Mouse (Mus musculus): Measurements from ENCODE around the gene Gm26620. TPM values are rescaled to one million over a fixed set of nuclear protein-coding genes. Genes with fewer than 3 reads are reported as not detected.

The Gm26620 gene
- polyA plus RNA-seq, 1 experiment from 2014 or later = 0.50 TPM

DNA sequence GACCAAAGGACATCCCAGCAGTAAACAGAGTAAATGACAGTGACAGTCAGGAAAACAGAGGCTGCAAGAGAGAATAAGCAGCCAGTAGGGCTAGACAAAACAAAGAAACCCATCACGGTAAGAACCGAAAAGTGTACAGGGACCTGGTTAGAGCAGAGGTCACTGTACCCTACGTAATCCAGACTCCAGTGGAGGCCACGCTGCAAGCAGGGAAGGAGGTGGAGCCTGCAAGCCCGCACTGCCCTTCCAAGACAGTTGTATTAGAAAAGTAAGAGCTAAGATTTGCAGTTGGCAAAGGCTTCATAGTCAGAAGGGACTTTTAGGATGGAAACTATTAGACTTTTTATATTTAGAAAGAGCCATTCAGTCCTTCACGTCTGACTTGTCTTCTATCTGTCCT, 42.1 kb downstream of the Gm26620 start:
- no peak overlapping the region for H3K4me2 ChIP-seq
- H3K9me3 ChIP-seq = no peaks in the 10 kb centered on the region
- ATAC-seq (ENCODE audit: low read depth) = no peak
- H3K36me3 ChIP-seq = no peaks in the 10 kb centered on the region
- H3K27ac ChIP-seq (replicated peaks) = no peak overlapping the region
- H3K27me3 ChIP-seq = no peaks in the 10 kb centered on the region
- no peak overlapping the region for H3K9ac ChIP-seq
- no peak overlapping the region for H3K4me3 ChIP-seq
- no peaks in the 10 kb centered on the region for H3K4me1 ChIP-seq (replicated peaks)
- WGBS = 64% methylated on average over 6 of the region's 6 CpGs

DNA sequence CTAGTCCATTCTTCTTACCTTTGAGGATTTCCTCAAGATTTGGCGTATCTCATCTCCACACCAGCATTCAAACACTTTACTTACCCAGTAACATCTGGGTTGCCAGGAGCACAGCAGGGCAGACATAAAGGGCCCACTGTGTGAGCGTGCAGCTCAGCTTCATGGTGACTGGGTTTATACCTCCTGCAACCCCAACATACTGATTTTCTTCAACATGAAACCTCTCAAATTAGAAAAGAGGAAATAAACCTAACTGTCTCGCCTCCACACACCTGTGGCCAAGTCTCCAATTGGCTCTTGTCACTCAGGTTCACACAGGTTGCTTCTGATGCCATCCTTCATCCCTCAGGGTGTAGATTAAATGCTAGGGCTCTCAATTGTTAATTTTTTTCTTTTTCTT, 42.5 kb downstream of the Gm26620 start, which contains the start of gene Fcrla:
Gene Fcrla, minus strand, starts transcription at position 206 of the 400 bp plus-strand sequence.
- Histone ChIP-seq H3K36me3 (no peaks in the 10 kb centered on the region), H3K27me3 (no peaks in the 10 kb centered on the region), H3K4me1 (replicated peaks) (no peaks in the 10 kb centered on the region), H3K9ac (no peak within 1 kb of the TSS), H3K4me3 (no peak within 1 kb of the TSS), H3K27ac (replicated peaks) (no peak within 1 kb of the TSS), H3K4me2 (no peak within 1 kb of the TSS), H3K9me3 (no peaks in the 10 kb centered on the region)
- no peak for ATAC-seq (ENCODE audit: low read depth)
- WGBS = 83% methylated on average over 3 of the region's 3 CpGs

DNA sequence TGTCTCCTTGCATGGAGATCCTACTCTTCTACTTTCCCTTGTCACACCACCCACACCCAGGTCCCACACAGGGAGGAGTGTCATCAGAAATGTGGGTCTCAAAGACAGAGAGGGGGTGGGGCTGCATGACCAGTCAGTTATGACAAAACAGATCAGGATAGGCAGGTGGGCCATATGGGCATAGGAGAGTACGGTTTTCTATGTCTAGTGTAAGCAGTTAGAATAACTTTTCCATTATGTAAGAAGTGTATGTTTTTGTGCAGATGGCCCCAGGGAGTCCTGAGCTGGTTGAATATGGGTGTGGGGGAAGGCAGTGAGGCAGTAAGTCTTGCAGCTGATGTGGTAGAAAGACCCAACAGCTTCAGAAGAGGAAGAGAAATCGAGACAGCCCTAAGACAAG, 43.6 kb downstream of the Gm26620 start:
- no peaks in the 10 kb centered on the region for H3K36me3 ChIP-seq
- no peaks in the 10 kb centered on the region for H3K4me1 ChIP-seq (replicated peaks)
- 76% methylated on average over 2 of the region's 2 CpGs for WGBS
- no peak overlapping the region for H3K27ac ChIP-seq (replicated peaks)
- H3K4me3 ChIP-seq = no peak overlapping the region
- no peak overlapping the region for H3K9ac ChIP-seq
- no peaks in the 10 kb centered on the region for H3K9me3 ChIP-seq
- no peaks in the 10 kb centered on the region for H3K27me3 ChIP-seq
- ATAC-seq (ENCODE audit: low read depth) = no peak
- H3K4me2 ChIP-seq = no peak overlapping the region

DNA sequence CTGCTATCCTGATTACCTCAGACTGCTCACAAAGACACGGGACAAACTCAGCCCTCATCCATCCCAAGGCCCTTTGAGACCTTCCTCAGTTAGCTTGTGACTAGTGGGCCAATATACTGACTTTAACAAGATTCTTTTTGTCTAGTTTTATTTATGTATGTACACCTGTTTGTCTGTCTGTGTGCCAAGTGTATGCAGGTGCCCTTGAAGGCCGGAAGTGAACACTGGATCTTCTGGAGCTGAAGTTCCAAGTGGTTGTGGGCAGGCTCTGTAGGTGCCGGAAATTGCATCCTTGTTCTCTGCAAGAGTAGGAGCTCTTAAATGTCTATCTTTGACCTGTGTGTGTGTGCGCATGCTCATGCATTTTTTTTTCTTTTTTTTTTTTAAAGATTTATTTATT, 44.4 kb downstream of the Gm26620 start:
- Histone ChIP-seq H3K27me3 (no peaks in the 10 kb centered on the region), H3K4me1 (replicated peaks) (no peaks in the 10 kb centered on the region), H3K4me2 (no peak overlapping the region), H3K27ac (replicated peaks) (no peak overlapping the region), H3K9ac (no peak overlapping the region), H3K4me3 (no peak overlapping the region), H3K36me3 (no peaks in the 10 kb centered on the region), H3K9me3 (no peaks in the 10 kb centered on the region)
- 92% methylated on average over 4 of the region's 4 CpGs for WGBS
- no peak for ATAC-seq (ENCODE audit: low read depth)

DNA sequence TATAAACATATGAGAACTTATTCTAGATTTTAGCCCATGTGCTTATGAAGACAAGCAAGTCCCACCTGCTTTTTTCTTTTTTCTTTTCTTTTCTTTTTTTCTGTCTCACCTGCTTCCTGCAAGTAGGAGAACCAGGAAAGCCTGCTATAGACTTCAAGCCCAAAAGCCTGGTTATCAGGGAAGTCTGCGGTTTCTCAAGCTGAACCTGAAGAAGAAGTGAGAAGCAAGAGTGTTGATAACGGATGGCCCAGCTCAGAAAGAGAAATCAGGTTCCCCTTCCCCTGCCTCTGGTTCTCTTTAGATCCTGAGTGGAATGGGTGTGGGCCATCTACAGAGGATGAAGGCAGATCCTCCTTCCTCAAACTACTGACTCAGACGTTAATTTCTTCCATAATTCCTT, 47.2 kb downstream of the Gm26620 start:
- H3K27me3 ChIP-seq = no peaks in the 10 kb centered on the region
- no peak overlapping the region for H3K4me3 ChIP-seq
- no peak overlapping the region for H3K9ac ChIP-seq
- no peak overlapping the region for H3K27ac ChIP-seq (replicated peaks)
- no peaks in the 10 kb centered on the region for H3K36me3 ChIP-seq
- ATAC-seq (ENCODE audit: low read depth) = no peak
- no peaks in the 10 kb centered on the region for H3K9me3 ChIP-seq
- WGBS = 80% methylated on average over 3 of the region's 3 CpGs
- no peaks in the 10 kb centered on the region for H3K4me1 ChIP-seq (replicated peaks)
- no peak overlapping the region for H3K4me2 ChIP-seq

DNA sequence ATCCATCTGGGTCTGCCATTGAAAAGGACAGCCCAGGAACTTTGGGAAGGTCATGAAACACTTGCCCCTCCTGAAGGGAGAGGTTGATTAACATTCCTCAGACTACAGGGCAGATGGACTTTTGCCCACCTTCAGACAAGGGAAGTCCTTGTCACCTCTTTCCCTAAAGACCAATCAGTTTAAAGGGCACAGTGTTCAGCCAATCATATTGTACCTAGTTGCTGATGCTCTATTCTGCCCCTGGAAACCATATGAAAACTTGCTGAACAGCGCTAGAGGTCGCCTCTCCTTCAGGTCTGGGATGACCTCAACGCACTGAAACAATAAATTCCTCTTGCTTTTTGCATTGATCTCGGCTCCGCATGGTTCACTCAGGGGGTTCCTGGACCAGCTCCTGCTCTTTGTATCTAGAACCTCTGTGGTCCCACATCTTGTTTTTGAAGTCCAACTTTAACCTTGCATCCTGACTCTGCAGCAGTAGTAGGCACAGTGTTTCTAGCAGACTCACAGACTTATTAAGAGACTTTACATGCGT, 48.6 kb downstream of the Gm26620 start:
- Histone ChIP-seq H3K27me3 (no peaks in the 10 kb centered on the region), H3K4me3 (no peak overlapping the region), H3K4me2 (no peak overlapping the region), H3K9ac (no peak overlapping the region), H3K36me3 (no peaks in the 10 kb centered on the region), H3K27ac (replicated peaks) (no peak overlapping the region), H3K9me3 (no peaks in the 10 kb centered on the region), H3K4me1 (replicated peaks) (no peaks in the 10 kb centered on the region)
- WGBS = 75% methylated on average over 6 of the region's 6 CpGs
- no peak for ATAC-seq (ENCODE audit: low read depth)

DNA sequence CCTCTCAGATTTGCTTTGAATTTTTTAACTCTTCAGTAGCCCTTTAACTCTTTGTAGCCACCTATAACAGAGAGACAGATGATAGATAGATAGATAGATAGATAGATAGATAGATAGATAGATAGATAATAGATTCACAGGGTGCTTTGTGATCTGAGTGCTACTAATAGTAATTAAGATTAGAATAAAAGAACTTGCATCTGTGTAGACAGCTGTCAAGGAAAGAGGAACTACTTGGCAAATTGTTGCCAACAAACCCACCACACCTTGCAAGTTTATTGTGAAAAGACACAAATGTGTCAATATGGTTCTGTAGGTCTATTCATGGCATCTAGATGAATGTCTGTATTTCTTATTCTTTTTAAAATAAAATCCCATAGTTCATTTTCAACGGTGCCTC, 49.1 kb downstream of the Gm26620 start:
- H3K36me3 ChIP-seq = no peaks in the 10 kb centered on the region
- no peak for ATAC-seq (ENCODE audit: low read depth)
- no peaks in the 10 kb centered on the region for H3K9me3 ChIP-seq
- no peak overlapping the region for H3K9ac ChIP-seq
- H3K4me2 ChIP-seq = no peak overlapping the region
- no peak overlapping the region for H3K4me3 ChIP-seq
- 81% methylated on average over 1 of the region's 1 CpGs for WGBS
- H3K27ac ChIP-seq (replicated peaks) = no peak overlapping the region
- H3K27me3 ChIP-seq = no peaks in the 10 kb centered on the region
- no peaks in the 10 kb centered on the region for H3K4me1 ChIP-seq (replicated peaks)

DNA sequence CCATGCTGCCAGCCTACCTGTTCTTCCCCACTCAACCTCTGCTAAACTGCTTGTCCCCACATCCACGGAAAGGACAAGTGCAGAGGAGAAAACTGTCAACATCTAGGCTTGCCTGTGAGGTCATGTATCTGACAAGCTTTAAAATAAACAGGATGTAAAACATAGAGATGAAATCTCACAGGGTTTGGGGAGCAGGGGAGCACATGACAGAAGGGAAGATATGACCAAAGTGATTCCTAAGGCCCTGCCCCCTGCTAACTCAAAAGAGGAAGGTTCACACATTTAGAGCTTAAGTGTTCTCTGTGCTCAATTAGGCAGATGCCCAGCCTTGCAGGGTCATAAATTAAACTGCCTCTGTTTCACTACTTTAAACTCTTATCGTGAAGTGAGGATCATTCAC, 49.5 kb downstream of the Gm26620 start:
- no peaks in the 10 kb centered on the region for H3K9me3 ChIP-seq
- no peaks in the 10 kb centered on the region for H3K27me3 ChIP-seq
- 52% methylated on average over 2 of the region's 2 CpGs for WGBS
- no peak overlapping the region for H3K4me3 ChIP-seq
- no peak overlapping the region for H3K9ac ChIP-seq
- no peaks in the 10 kb centered on the region for H3K36me3 ChIP-seq
- ATAC-seq (ENCODE audit: low read depth) = no peak
- no peak overlapping the region for H3K27ac ChIP-seq (replicated peaks)
- H3K4me1 ChIP-seq (replicated peaks) = no peaks in the 10 kb centered on the region
- no peak overlapping the region for H3K4me2 ChIP-seq

Other genes starting within 250 kb of the Gm26620 start
- gene Olfml2b, start 240.5 kb upstream of the Gm26620 start, polyA plus RNA-seq (2015; fragmentation: Nextera tagmentation; extraction: Ambion mirVana) = 13.0 and 14.4 TPM in 2 replicates
- 7.3 and 8.1 TPM in 2 replicates for gene Atf6, start 17.3 kb upstream of the Gm26620 start, polyA plus RNA-seq (2015; fragmentation: Nextera tagmentation; extraction: Ambion mirVana)
- gene Dusp12, start 475 bp downstream of the Gm26620 start, polyA plus RNA-seq (2015; fragmentation: Nextera tagmentation; extraction: Ambion mirVana) = 39.5 and 45.3 TPM in 2 replicates
- gene Fcrlb, start 27.9 kb downstream of the Gm26620 start, polyA plus RNA-seq (2015; fragmentation: Nextera tagmentation; extraction: Ambion mirVana) = 0.39 and 0.50 TPM in 2 replicates
- gene Fcrla, start 42.5 kb downstream of the Gm26620 start, polyA plus RNA-seq (2015; fragmentation: Nextera tagmentation; extraction: Ambion mirVana) = not detected in 2 replicates
- gene Fcgr2b, start 91.5 kb downstream of the Gm26620 start, polyA plus RNA-seq (2015; fragmentation: Nextera tagmentation; extraction: Ambion mirVana) = 0.59 and 0.83 TPM in 2 replicates
- not detected in 2 replicates for gene Fcgr4, start 133.9 kb downstream of the Gm26620 start, polyA plus RNA-seq (2015; fragmentation: Nextera tagmentation; extraction: Ambion mirVana)
- gene Fcgr3, start 179.9 kb downstream of the Gm26620 start, polyA plus RNA-seq (2015; fragmentation: Nextera tagmentation; extraction: Ambion mirVana) = 9.0 and 10.9 TPM in 2 replicates
- 2.8 and 2.9 TPM in 2 replicates for gene Cfap126, start 228.9 kb downstream of the Gm26620 start, polyA plus RNA-seq (2015; fragmentation: Nextera tagmentation; extraction: Ambion mirVana)

All from neural tube, embryonic 13.5 days (tissue).